Mouse (Mus musculus) lung, postnatal 25 days (tissue): Measurements from ENCODE around the gene Fam149b.
A peak's percentile ranks its signal among the peaks of the same experiment; 100 is the strongest.
"Not testable (repeated sequence)": the region's sequence is repeated elsewhere in the genome, so short reads cannot be mapped to it uniquely, and the experiment has no call there.

Experiments used
- DNase-seq: peaks from one replicate; pipeline ENCODE4 v3.0.0; 2022; ENCODE audit warnings: low spot score

Fam149b gene

GRCm38 (mm10) chr14:20347991-20348541 lies at the start of gene Fam149b, which contains the start of gene Ecd:
Fam149b (plus strand) TSS chr14:20348162.
Ecd (minus strand) TSS chr14:20348121.
- peak; percentile 94 for DNase-seq

DNA sequence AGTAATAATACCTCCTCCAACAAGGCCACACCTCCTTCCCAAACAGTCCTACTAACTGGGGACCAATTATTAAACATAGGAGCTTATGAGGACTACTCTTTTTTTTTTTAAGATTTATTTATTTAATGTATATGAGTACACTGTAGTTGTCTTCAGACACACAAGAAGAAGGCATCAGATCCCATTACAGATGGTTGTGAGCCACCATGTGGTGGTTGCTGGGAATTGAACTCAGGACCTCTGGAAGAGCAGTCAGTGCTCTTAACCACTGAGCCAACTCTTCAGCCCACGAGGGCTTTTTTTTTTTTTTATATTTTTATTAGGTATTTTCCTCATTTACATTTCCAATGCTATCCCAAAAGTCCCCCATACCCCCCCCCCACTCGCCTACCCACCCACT lies 42.9 kb upstream of the Fam149b start:
- not testable (repeated sequence) for DNase-seq

DNA sequence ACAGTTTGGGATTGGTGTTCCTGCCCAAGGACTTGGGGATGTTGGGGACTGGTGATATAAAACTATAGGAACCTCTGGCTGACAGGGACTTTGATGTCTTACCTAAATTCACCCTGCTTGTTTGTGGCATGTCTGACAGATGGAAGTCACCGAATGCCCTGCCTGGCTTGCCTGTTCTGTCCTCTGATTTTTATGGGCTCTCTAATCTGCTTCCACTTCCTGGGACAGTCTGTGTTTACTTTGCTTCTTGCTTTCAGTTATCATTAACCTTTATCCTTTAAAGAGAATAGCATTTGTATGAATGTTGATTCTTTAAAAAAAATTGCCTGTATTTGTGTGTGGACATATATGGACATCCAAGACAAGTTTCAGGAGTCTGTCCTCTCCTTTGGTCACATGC lies 32.8 kb upstream of the Fam149b start:
- DNase-seq = no peak

DNA sequence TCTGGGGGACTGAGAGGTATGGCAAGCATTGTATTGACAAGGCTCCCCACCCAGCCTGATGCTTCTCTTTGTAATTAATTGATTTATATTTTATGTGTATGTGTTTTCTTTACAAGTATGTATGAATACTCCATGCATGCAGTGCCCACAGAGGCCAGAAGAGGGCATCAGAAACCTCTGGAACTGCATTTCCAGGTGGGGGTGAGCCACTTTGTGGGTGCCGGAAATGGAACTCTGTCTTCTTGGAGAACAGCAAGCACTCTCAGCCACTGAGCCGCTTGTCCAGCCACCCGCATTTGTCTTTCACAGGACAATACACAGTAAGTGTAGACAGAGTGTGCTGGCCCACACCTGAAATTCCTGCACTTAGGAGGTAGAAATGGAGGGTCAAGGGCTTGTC lies 28.5 kb upstream of the Fam149b start:
- DNase-seq = peak; percentile 24

- DNase-seq = no peak
Observed at GRCm38 (mm10) chr14:20324196-20324595, 23.8 kb upstream of the Fam149b start.

DNA sequence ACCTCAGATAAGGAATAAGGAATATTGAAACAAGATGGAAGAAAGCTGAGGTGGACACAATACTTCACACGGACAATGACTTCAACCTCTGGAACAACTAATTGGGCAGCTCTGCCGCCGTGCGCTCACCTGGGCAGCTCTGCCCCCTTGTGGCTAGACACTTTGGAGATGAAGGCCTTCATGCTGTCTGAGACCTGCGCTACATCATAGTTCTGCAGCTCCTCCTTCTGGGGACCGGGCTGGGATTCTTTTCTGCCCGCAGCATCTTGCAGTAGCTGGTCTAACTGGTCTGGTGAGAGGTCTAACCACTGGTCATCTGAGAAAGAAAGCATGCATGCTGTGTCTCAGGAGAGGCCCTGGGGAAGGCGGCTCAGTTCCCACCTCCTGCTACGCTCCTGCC lies 19.5 kb upstream of the Fam149b start:
- DNase-seq = peak; percentile 15

- DNase-seq = no peak
Observed at GRCm38 (mm10) chr14:20331316-20331715, 16.6 kb upstream of the Fam149b start.

DNA sequence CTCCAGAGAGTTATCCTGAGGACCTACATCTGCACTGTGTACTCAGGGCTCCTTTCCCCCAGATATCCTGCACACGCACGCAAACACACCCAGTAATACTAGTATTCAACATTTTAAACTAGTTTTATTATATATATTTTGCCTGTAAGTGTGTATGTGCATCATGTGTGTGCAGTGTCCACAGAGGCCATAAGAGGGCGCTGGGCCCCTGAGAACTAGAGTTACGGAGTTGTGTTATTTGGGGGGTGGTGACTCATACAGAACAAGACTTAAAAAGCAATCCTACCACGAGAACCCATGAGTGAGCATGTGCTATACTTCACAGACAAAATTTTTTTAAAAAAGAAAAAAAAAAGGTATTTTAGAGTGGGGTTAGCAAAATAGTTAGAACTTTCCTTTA lies 8.5 kb upstream of the Fam149b start:
- DNase-seq = no peak

- DNase-seq = peak; percentile 34
Observed at GRCm38 (mm10) chr14:20340149-20340548, 7.8 kb upstream of the Fam149b start.

GRCm38 (mm10) chr14:20340866-20341265 lies 7.1 kb upstream of the Fam149b start:
- no peak for DNase-seq

DNA sequence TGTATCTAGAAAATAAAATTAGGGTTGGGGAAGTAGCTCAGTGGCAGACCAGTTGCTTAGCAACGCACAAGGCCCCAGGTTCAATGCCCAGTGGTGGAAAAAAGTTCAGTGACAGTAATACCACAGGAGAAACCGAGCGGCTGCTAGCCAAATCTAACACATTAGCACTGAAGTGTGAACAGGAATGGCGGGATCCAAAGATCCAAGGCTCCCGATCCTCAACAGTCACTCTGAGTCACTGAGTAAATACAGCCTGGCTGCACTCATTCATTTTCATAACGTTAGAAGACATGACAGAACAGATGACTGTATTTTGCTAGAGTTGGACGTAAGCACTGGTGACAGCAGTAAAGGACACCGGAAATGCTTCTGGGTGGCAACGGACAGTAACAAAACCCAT lies 2.1 kb upstream of the Fam149b start:
- no peak for DNase-seq

- DNase-seq = no peak
Observed at GRCm38 (mm10) chr14:20347441-20347990, 446 bp upstream of the Fam149b start.

- DNase-seq = peak; percentile 18
Observed at GRCm38 (mm10) chr14:20363230-20363629, 15.3 kb downstream of the Fam149b start.

DNA sequence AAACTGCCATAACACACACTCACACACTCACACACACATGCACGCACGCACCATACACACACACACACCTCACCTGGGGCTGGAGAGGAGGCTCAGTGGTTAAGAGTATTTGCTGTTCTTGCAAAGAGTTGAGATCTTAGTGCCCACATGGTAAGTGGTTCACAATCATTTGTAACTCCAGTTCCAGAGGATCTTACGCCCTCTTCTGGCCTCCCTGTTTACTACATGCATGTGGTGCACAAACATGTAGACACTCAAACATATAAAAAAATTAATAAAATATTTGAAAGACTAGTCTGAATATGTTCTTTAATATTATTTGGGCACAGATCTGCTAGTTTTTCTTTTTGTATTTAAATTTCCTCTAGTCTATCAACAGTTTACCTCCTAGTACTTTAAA lies 20.3 kb downstream of the Fam149b start:
- no peak for DNase-seq

DNA sequence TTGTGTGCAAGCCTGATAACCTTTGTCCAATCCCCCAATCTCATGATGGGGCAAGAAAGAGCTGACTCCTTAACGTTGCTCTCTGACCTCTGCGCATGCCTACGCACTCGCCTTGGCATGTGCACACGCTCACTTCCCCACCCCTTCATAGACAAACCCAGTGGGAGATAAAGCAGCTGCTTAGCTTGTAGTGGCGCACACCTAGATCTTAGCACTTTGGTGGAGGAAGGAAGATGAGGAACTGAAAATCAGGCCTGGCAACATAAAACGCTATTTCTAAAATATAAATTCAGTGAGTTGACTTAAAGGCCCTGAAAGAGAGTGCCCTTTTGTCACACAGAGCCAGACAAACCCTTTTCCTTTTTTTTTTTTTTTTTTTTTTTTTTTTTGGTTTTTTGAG lies 22.8 kb downstream of the Fam149b start:
- DNase-seq = no peak

DNA sequence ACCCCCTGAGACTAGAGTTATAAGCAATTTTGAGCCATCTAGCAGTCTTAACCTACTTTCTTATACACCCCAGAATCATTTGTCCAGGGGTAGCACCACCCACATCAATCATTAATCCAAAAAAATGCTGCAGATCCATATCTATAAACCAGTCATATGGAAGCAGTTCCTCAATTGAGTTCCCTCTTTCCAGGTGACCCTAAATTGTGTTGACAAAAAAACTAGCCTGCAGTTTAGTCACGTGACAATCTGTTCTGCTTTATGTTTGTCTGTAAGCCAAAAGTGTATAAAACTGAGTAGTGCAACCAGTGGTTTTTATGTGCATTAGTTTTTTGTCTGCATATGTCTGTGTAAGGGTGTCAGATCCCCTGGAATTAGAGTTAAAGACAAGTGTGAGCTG lies 23.9 kb downstream of the Fam149b start:
- DNase-seq = no peak

DNA sequence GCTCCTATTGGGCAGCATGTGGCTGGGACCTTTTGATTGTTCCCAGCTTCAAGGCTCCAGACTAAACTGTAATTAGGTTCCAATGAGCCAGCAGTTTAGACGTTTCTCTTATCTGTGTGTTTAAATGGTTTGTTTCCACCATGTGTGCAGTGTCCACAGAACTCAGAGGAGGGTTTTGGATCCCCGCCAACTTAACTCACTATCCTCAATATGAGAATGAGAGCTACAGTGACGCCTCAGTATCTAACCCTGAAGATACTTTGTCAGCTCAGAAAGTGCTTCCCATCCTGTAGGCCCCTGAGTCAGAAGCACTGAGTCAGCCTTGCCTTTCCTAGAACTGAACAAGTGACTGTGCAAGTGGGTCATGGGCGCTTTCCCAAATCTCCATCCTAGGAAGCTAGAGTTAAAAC lies 29.2 kb downstream of the Fam149b start:
- DNase-seq = no peak

DNA sequence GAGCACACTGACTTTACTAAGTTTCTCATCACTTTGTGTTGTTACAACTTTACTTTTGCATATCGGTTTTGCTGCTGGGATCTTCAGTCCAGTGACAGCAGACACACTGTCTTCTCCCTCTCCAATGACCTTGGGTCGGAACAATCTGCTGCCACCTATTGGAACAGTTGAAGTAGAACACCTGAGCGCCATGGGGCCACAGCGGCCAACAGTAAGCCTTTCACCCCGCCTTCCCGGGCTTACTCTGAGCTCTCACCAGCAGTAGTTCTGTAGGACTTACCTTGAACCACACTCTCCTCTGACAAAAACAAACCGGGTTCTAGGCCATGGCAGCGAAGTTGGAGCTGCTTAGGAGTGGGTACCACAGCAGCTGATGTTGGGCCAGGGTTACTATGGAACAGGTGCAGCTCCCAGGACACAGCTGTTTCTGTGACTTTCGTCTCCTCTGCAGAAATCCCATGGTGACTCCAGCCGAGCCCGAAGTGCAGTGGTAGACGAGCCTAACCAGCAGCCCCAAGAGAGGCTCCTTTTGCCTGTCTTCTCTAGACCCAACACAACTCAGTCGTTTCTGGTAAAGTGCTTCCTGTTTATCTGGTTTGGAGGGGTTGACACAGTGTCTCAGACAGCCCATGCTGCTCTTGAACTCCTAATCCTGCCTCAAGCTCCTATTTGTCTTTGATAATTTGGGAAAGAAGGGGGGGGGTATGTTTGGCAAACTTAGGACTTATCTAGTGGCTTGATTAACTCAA lies 30.5 kb downstream of the Fam149b start:
- DNase-seq = peak; percentile 69

- DNase-seq = peak; percentile 73
Observed at GRCm38 (mm10) chr14:20379087-20379640, 31.2 kb downstream of the Fam149b start.

GRCm38 (mm10) chr14:20379753-20380430 lies 31.9 kb downstream of the Fam149b start:
- peak; percentile 25 for DNase-seq

GRCm38 (mm10) chr14:20388441-20389129 lies 40.6 kb downstream of the Fam149b start, which contains the start of gene Dnajc9:
Dnajc9 (minus strand) TSS chr14:20388910.
- DNase-seq = peak; percentile 95
